Mouse (Mus musculus) cerebellum, adult 2 months (tissue): ENCODE measurements around the gene Bloc1s3. TPM values are rescaled to one million over a fixed set of nuclear protein-coding genes. Genes with fewer than 3 reads are reported as not detected.

Experiments
- DNase-seq, 2 experiments: peaks; one replicate each; pipeline ENCODE4 v3.0.0; 2021
- H3K27ac ChIP-seq: fragments of 200-500 bp; 2 replicates; pipeline ENCODE4 v1.5.1; 2012; ENCODE audit warnings: low read length, control low read depth, inconsistent platforms; ENCODE audit not compliant: insufficient read depth
- H3K27me3 ChIP-seq: fragments of 200-500 bp; 2 replicates; pipeline ENCODE4 v1.6.1; 2012; ENCODE audit warnings: inconsistent platforms, mild to moderate bottlenecking, low read length, moderate library complexity; ENCODE audit not compliant: control insufficient read depth, insufficient read depth
- H3K4me1 ChIP-seq: fragments of 200-500 bp; 2 replicates; pipeline ENCODE4 v1.6.1; 2011; ENCODE audit warnings: low read length; ENCODE audit not compliant: control insufficient read depth, insufficient read depth
- H3K4me3 ChIP-seq: fragments of 200-500 bp; replicated peaks from 2 replicates; pipeline ENCODE3; 2011; ENCODE audit warnings: mild to moderate bottlenecking, low read depth, low read length, control low read depth; ENCODE audit not compliant: insufficient read depth
- CTCF ChIP-seq: fragments of 200-500 bp; IDR thresholded peaks from 2 replicates; pipeline ENCODE4 v1.5.1; 2011; ENCODE audit warnings: low read depth, mild to moderate bottlenecking, control low read depth, low read length, moderate library complexity, borderline replicate concordance; ENCODE audit not compliant: insufficient read depth
- POLR2A ChIP-seq: fragments of 200-500 bp; IDR thresholded peaks from 2 replicates; pipeline ENCODE4 v1.6.1; 2011; ENCODE audit warnings: low read length, control low read depth, borderline replicate concordance; ENCODE audit not compliant: insufficient read depth
- WGBS: fragments of 180-500 bp; shearing (Covaris S2); methylation state at CpG from one replicate; pipeline ENCODE4 v1.1.7; 2018; 5-methylcytosine and 5-hydroxymethylcytosine counted together
- polyA plus RNA-seq: library from polyadenylated mRNA; depleted of rRNA; stranded (reverse); fragments of >200 nt; gene quantifications from 2 replicates; pipeline ENCODE4 v1.2.3, GENCODE M21; 2012

Bloc1s3 gene
- polyA plus RNA-seq, 1 experiment, result 9.2 TPM

- no peak for DNase-seq
- TF ChIP-seq POLR2A (no peak), CTCF (no peak)
- Histone ChIP-seq H3K4me1 (no peaks in the 10 kb centered on the region), H3K4me3 (no peak overlapping the region), H3K27ac (no peak overlapping the region), H3K27me3 (no peaks in the 10 kb centered on the region; the same call in 1 of the 2 replicates)
- 87% methylated on average over 7 of the region's 7 CpGs for WGBS
These were observed 21.6 kb downstream of the Bloc1s3 start for GRCm38 (mm10) chr7:19486549-19486948.

- Histone ChIP-seq H3K4me3 (no peak overlapping the region), H3K27me3 (no peaks in the 10 kb centered on the region; the same call in 1 of the 2 replicates), H3K27ac (no peak overlapping the region), H3K4me1 (no peaks in the 10 kb centered on the region)
- TF ChIP-seq CTCF (no peak), POLR2A (no peak)
- no peak for DNase-seq
- 94% methylated on average over 1 of the region's 1 CpGs for WGBS
These were observed 22.7 kb downstream of the Bloc1s3 start for GRCm38 (mm10) chr7:19485488-19485887.

GRCm38 (mm10) chr7:19483281-19483680 lies 24.9 kb downstream of the Bloc1s3 start:
- TF ChIP-seq CTCF, result no peak
- no peak for TF ChIP-seq POLR2A
- DNase-seq, result no peak
- Histone ChIP-seq H3K27ac (no peak overlapping the region), H3K4me3 (no peak overlapping the region), H3K4me1 (no peaks in the 10 kb centered on the region), H3K27me3 (no peaks in the 10 kb centered on the region; the same call in 1 of the 2 replicates)
- WGBS, result 80% methylated on average over 8 of the region's 8 CpGs

GRCm38 (mm10) chr7:19477624-19478384 lies 30.4 kb downstream of the Bloc1s3 start:
- H3K27me3 ChIP-seq, result no peaks in the 10 kb centered on the region
- no peaks in the 10 kb centered on the region for H3K4me1 ChIP-seq
- DNase-seq, result no peak
- TF ChIP-seq CTCF (no peak), POLR2A (no peak)
- WGBS, result 32% methylated on average over 14 of the region's 14 CpGs
- no peak overlapping the region for H3K4me3 ChIP-seq
- no peak overlapping the region for H3K27ac ChIP-seq

GRCm38 (mm10) chr7:19477084-19477483 lies 31.1 kb downstream of the Bloc1s3 start:
- Histone ChIP-seq H3K27me3 (no peaks in the 10 kb centered on the region), H3K4me1 (no peaks in the 10 kb centered on the region), H3K27ac (no peak overlapping the region), H3K4me3 (no peak overlapping the region)
- DNase-seq, result no peak
- WGBS, result 69% methylated on average over 2 of the region's 2 CpGs
- no peak; the same call in 1 of the 2 replicates for TF ChIP-seq CTCF
- no peak for TF ChIP-seq POLR2A

GRCm38 (mm10) chr7:19473875-19474443 lies 34.2 kb downstream of the Bloc1s3 start:
- no peak for TF ChIP-seq POLR2A
- TF ChIP-seq CTCF, result no peak
- peak overlapping the region; percentile 40 for H3K4me3 ChIP-seq
- 1% methylated on average over 79 of the region's 89 CpGs for WGBS
- H3K27ac ChIP-seq, result no peak overlapping the region
- DNase-seq, result peak; percentile 75 to 78
- no peaks in the 10 kb centered on the region for H3K4me1 ChIP-seq
- H3K27me3 ChIP-seq, result peaks cover 1% of the 10 kb centered on the region; the same call in 1 of the 2 replicates

- Histone ChIP-seq H3K4me1 (no peaks in the 10 kb centered on the region), H3K27me3 (peaks cover 1% of the 10 kb centered on the region; the same call in 1 of the 2 replicates), H3K27ac (no peak overlapping the region), H3K4me3 (no peak overlapping the region)
- WGBS, result 40% methylated on average over 4 of the region's 4 CpGs
- no peak for DNase-seq
- TF ChIP-seq CTCF, result no peak
- TF ChIP-seq POLR2A, result no peak
These were observed 35.8 kb downstream of the Bloc1s3 start for GRCm38 (mm10) chr7:19472403-19472802.

GRCm38 (mm10) chr7:19470308-19470707 lies 37.9 kb downstream of the Bloc1s3 start:
- DNase-seq, result no peak
- no peak for TF ChIP-seq POLR2A
- no peak for TF ChIP-seq CTCF
- no peak overlapping the region for H3K27ac ChIP-seq
- H3K27me3 ChIP-seq, result peaks cover 1% of the 10 kb centered on the region; the same call in 1 of the 2 replicates
- no peak overlapping the region for H3K4me3 ChIP-seq
- 12% methylated on average over 14 of the region's 14 CpGs for WGBS
- H3K4me1 ChIP-seq, result no peaks in the 10 kb centered on the region
